11 mouse cellular contexts compared by ENCODE assay signal in the genomic region with DNA sequence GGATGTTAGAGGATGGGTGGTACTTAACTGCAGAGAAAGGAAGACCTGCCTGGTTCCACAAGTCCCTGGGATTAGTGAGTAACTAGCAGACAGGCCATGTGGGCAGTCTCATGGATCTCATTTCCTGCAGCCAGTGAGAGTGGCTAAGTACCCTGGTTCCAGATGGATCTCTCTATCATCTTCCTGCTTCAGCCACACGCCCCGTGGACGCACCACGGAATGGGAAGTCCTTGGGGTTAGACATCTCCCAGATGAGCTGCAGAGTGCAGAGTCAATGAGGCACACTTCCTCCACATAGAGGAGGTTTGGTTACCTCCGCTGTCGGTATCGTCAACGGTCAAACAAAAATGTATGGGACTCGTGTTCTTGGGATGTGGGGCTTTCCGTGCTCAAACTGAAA.
"Had no signal": no experiment of that assay in that cellular context is flagged by ENCODE, and none has a peak within 500 bp of the region (broad histone marks: within the 10 kb centered on the region; RNA-seq: fewer than 3 reads in every experiment).

No protein-coding gene starts in this region.

- H3K27me3 ChIP-seq: limb, embryonic 15.5 days; liver, embryonic 13.5 days; midbrain, embryonic 15.5 days; neural tube, embryonic 12.5 days had no signal

- H3K4me1 ChIP-seq: midbrain, embryonic 15.5 days; neural tube, embryonic 12.5 days had no signal

- H3K9ac ChIP-seq: limb, embryonic 15.5 days; liver, embryonic 13.5 days; midbrain, embryonic 15.5 days; neural tube, embryonic 12.5 days had no signal

- DNase-seq: kidney, adult 8-10 months; kidney, postnatal 25 days; layer of hippocampus, adult 9-11 months; layer of hippocampus, postnatal 36 days; liver, embryonic 13.5 days; lung, adult 18-20 months; thymus, postnatal 4 days had no signal

- H3K36me3 ChIP-seq: limb, embryonic 15.5 days; liver, embryonic 13.5 days; midbrain, embryonic 15.5 days; neural tube, embryonic 12.5 days had no signal

- ATAC-seq: midbrain, embryonic 15.5 days had no signal

- H3K27ac ChIP-seq: limb, embryonic 15.5 days; liver, embryonic 13.5 days; midbrain, embryonic 15.5 days; neural tube, embryonic 12.5 days had no signal

- H3K4me3 ChIP-seq: limb, embryonic 15.5 days; liver, embryonic 13.5 days; midbrain, embryonic 15.5 days; neural tube, embryonic 12.5 days had no signal

- H3K4me2 ChIP-seq: limb, embryonic 15.5 days; liver, embryonic 13.5 days; midbrain, embryonic 11.5 days; midbrain, embryonic 15.5 days; neural tube, embryonic 12.5 days had no signal

- H3K9me3 ChIP-seq: limb, embryonic 15.5 days; liver, embryonic 13.5 days; midbrain, embryonic 15.5 days; neural tube, embryonic 12.5 days had no signal
